Mouse (Mus musculus) cortical plate, adult 2 months (tissue): ENCODE results near the gene Abhd6.

Source experiments
- CTCF ChIP-seq: fragments of 200-500 bp; IDR thresholded peaks from 2 replicates; pipeline ENCODE4 v1.5.1; 2011; ENCODE audit warnings: mild to moderate bottlenecking, control low read depth, low read length; ENCODE audit not compliant: insufficient read depth; ENCODE audit errors: extremely low read depth
- POLR2A ChIP-seq: fragments of 200-500 bp; IDR thresholded peaks from 2 replicates; pipeline ENCODE4 v1.6.1; 2011; ENCODE audit warnings: mild to moderate bottlenecking, low read length, control low read depth; ENCODE audit not compliant: insufficient read depth; ENCODE audit errors: extremely low read depth

DNA sequence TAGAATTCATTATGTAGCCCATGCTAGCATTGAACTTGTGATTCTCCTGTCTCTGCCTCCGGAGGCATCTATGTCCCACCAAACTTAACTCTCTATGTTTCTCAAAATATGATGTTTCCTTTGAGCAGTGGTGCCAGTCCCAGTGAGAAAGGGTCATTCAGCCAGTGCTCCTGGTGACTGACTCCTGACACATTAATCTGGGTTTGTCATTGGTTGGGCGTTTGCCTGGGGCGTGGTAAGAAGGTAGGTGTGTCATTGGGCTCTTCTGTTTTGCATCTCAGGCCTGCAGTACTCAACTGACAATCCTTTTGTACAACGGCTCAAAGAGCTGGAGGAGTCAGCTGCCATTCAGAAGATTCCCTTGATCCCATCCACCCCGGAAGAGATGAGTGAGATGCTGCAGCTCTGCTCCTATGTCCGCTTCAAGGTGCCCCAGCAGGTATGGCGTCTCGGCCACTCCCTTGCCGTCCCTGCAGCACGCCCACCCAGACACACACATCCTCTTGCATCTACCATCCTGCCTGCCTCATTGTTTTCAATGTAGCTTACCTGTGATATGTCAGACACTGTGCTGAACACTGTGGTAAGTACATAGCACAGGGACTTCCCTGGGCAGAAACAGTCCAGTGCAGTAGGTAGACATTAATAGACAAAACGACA lies 42.6 kb downstream of the Abhd6 start:
- TF ChIP-seq POLR2A (no peak), CTCF (no peak)
